In genomic region chr6:134220209-134220777, GRCm38 (mm10) we compare ENCODE assay signal across 9 mouse cellular contexts.
DNase-seq lines count a peak whose midpoint lies in the region; ATAC-seq and TF ChIP-seq lines count a peak whose summit lies in the region.
"Had no signal": no experiment of that assay in that cellular context is flagged by ENCODE, and none has a peak within 500 bp of the region (broad histone marks: within the 10 kb centered on the region; RNA-seq: fewer than 3 reads in every experiment).

No protein-coding gene starts in this region.

- H3K4me3 ChIP-seq in hindbrain, postnatal 0 days (ENCODE audit: low read length): no peak overlapping the region
- H3K4me3 ChIP-seq in hindbrain, embryonic 12.5 days: no peak overlapping the region
- H3K4me3 ChIP-seq in CH12.LX (replicated peaks in 1 of 3; ENCODE audit: low read depth in 2 of 3, low read length in 2 of 3, poor library complexity in 1 of 3): no peak overlapping the region
- H3K4me3 ChIP-seq: myocyte had no signal

- H3K27me3 ChIP-seq in hindbrain, postnatal 0 days (ENCODE audit: insufficient read depth, low read length): no peaks in the 10 kb centered on the region
- no peaks in the 10 kb centered on the region for H3K27me3 ChIP-seq in hindbrain, embryonic 12.5 days
- no peaks in the 10 kb centered on the region for H3K27me3 ChIP-seq in CH12.LX (replicated peaks)

- 0 out of 2 replicates have a peak overlapping the region, but pooled peaks have one; percentile 17 for H3K9ac ChIP-seq in hindbrain, postnatal 0 days (replicated peaks; ENCODE audit: low read length)
- no peak overlapping the region for H3K9ac ChIP-seq in hindbrain, embryonic 12.5 days
- H3K9ac ChIP-seq in CH12.LX (ENCODE audit: insufficient read depth, low read depth): no peak overlapping the region

- TF ChIP-seq POLR2A in CH12.LX (IDR thresholded peaks at IDR 0.05; ENCODE audit: low read depth, low read length): no peak

- no peaks in the 10 kb centered on the region for H3K9me3 ChIP-seq in hindbrain, postnatal 0 days (ENCODE audit: low read length)
- no peaks in the 10 kb centered on the region for H3K9me3 ChIP-seq in hindbrain, embryonic 12.5 days (replicated peaks)
- H3K9me3 ChIP-seq in CH12.LX (replicated peaks; ENCODE audit: low read length): no peaks in the 10 kb centered on the region

- H3K36me3 ChIP-seq in hindbrain, postnatal 0 days (ENCODE audit: insufficient read depth, low read length): no peaks in the 10 kb centered on the region
- peaks cover 7% of the 10 kb centered on the region; the same call in 1 of the 2 replicates for H3K36me3 ChIP-seq in hindbrain, embryonic 12.5 days
- peaks cover 4 to 46% of the 10 kb centered on the region in 2 experiments for H3K36me3 ChIP-seq in CH12.LX (replicated peaks in 1 of 2; ENCODE audit: control insufficient read depth in 1 of 2, insufficient read depth in 1 of 2, low read length in 1 of 2)

- peak; percentile 97 for TF ChIP-seq EP300 in CH12.LX (IDR thresholded peaks at IDR 0.05; ENCODE audit: low read length)

- no peak for TF ChIP-seq CTCF in hindbrain, postnatal 0 days (IDR thresholded peaks at IDR 0.05; ENCODE audit: low read depth)
- peak in 1 of 2 experiments; percentile 32; a peak in 2 of 4 replicates for TF ChIP-seq CTCF in CH12.LX (conservative IDR thresholded peaks at IDR 0.05 in 1 of 2, IDR thresholded peaks at IDR 0.05 in 1 of 2; ENCODE audit: low read depth in 2 of 2, low read length in 2 of 2)

- ATAC-seq in hindbrain, postnatal 0 days: peak; percentile 41; the same call in 1 of the 2 replicates
- ATAC-seq in hindbrain, embryonic 12.5 days (ENCODE audit: low FRiP score): no peak
- peak; percentile 64 for ATAC-seq in inflammation-experienced regulatory T-cells, adult 6 months
- peak; percentile 77 for ATAC-seq in megakaryocyte progenitor cell, adult 5-6 weeks (replicated peaks; ENCODE audit: poor library complexity)

- H3K4me1 ChIP-seq in hindbrain, postnatal 0 days (ENCODE audit: insufficient read depth, low read length): peaks cover 9% of the 10 kb centered on the region; the same call in 1 of the 2 replicates
- H3K4me1 ChIP-seq in hindbrain, embryonic 12.5 days: peaks cover 12% of the 10 kb centered on the region
- peaks cover 29 to 86% of the 10 kb centered on the region in 2 experiments for H3K4me1 ChIP-seq in CH12.LX (ENCODE audit: control insufficient read depth in 1 of 2, insufficient read depth in 2 of 2)

- DNase-seq in hindbrain, postnatal 0 days (ENCODE audit: low spot score): peak; percentile 10
- peak; percentile 94 for DNase-seq in CH12.LX (ENCODE audit: extremely low read depth)
- no peak for DNase-seq in cerebellum, postnatal 25 days
- DNase-seq in cerebellum, adult 9-11 months: no peak
- no peak for DNase-seq in right cerebral cortex, postnatal 36 days (ENCODE audit: low spot score in 2 of 2)

- TF ChIP-seq RAD21 in CH12.LX (IDR thresholded peaks at IDR 0.05; ENCODE audit: low read depth, low read length): peak; percentile 17

- WGBS in hindbrain, postnatal 0 days: 62% methylated on average over 13 of the region's 13 CpGs
- 76% methylated on average over 13 of the region's 13 CpGs for WGBS in hindbrain, embryonic 12.5 days

- no peaks in the 10 kb centered on the region for H3K79me2 ChIP-seq in CH12.LX (replicated peaks; ENCODE audit: control insufficient read depth, extremely low read depth, insufficient read depth, poor library complexity, severe bottlenecking)

- H3K4me2 ChIP-seq in hindbrain, postnatal 0 days (ENCODE audit: low read depth, low read length): peak overlapping the region; percentile 5; the same call in 1 of the 2 replicates
- no peak overlapping the region for H3K4me2 ChIP-seq in hindbrain, embryonic 12.5 days (replicated peaks)
- peak overlapping the region; percentile 64 for H3K4me2 ChIP-seq in CH12.LX (ENCODE audit: insufficient read depth, low read depth, poor library complexity, severe bottlenecking)

- dilution Hi-C loops in CH12.LX (cut with MboI; ENCODE audit: extremely low pct_ligation_motif_present, extremely low pct_unique_long_range_greater_than_20kb, low sequenced_read_pairs): no loop called here

- in situ Hi-C loops in CH12.LX (cut with MboI; ENCODE audit: low pct_ligation_motif_present, low pct_unique_long_range_greater_than_20kb, low sequenced_read_pairs): loop anchor here (25.0 kb wide), 1 partner anchor 183 kb away; the partner anchor contains the start of gene Etv6

- no peak overlapping the region for H3K27ac ChIP-seq in hindbrain, postnatal 0 days
- H3K27ac ChIP-seq in hindbrain, embryonic 12.5 days: no peak overlapping the region; the same call in 1 of the 2 replicates
- H3K27ac ChIP-seq in CH12.LX (ENCODE audit: insufficient read depth, low read depth): peak overlapping the region; percentile 72

TF ChIP-seq in CH12.LX, 34 proteins besides CTCF, POLR2A, EP300 and RAD21:
- TF ChIP-seq NELFE (IDR thresholded peaks at IDR 0.05; ENCODE audit: low read depth, low read length): 0 out of 2 replicates have a peak, but pooled peaks have one; percentile 9
- TF ChIP-seq ZC3H11A (IDR thresholded peaks at IDR 0.05; ENCODE audit: low read depth, low read length): no peak
- 0 out of 2 replicates have a peak, but pooled peaks have one; percentile 18 for TF ChIP-seq NRF1 (IDR thresholded peaks at IDR 0.05; ENCODE audit: low read depth, low read length)
- no peak for TF ChIP-seq GABPA (IDR thresholded peaks at IDR 0.05; ENCODE audit: insufficient replicate concordance, low read depth, low read length)
- no peak for TF ChIP-seq UBTF (IDR thresholded peaks at IDR 0.05; ENCODE audit: low read depth, low read length)
- TF ChIP-seq CHD1 (IDR thresholded peaks at IDR 0.05; ENCODE audit: low read depth, low read length): no peak
- TF ChIP-seq MXI1 (IDR thresholded peaks at IDR 0.05; ENCODE audit: low read depth, low read length): peak; percentile 56; the same call in 1 of the 2 replicates
- no peak for TF ChIP-seq E2F4 (IDR thresholded peaks at IDR 0.05; ENCODE audit: insufficient replicate concordance, low read depth, low read length)
- no peak for TF ChIP-seq ZKSCAN1 (IDR thresholded peaks at IDR 0.05; ENCODE audit: borderline replicate concordance, low read depth, low read length)
- no peak for TF ChIP-seq USF1 (IDR thresholded peaks at IDR 0.05; ENCODE audit: low read depth, low read length)
- no peak for TF ChIP-seq USF2 (conservative IDR thresholded peaks at IDR 0.05; ENCODE audit: low read depth, low read length)
- peak; percentile 96 for TF ChIP-seq JUN (IDR thresholded peaks at IDR 0.05; ENCODE audit: insufficient read depth, low read depth, low read length)
- peak; percentile 95 for TF ChIP-seq JUND (conservative IDR thresholded peaks at IDR 0.05; ENCODE audit: low read depth, low read length)
- TF ChIP-seq IRF4 (IDR thresholded peaks at IDR 0.05; ENCODE audit: low read depth, low read length): peak; percentile 97
- 0 out of 2 replicates have a peak, but pooled peaks have one; percentile 78 for TF ChIP-seq MAFK (IDR thresholded peaks at IDR 0.05; ENCODE audit: insufficient replicate concordance, low read length)
- TF ChIP-seq ZMIZ1 (IDR thresholded peaks at IDR 0.05; ENCODE audit: low read depth, low read length): no peak
- no peak for TF ChIP-seq KAT2A (IDR thresholded peaks at IDR 0.05; ENCODE audit: insufficient replicate concordance, low read length)
- TF ChIP-seq TBP (conservative IDR thresholded peaks at IDR 0.05; ENCODE audit: low read depth, low read length): 0 out of 2 replicates have a peak, but pooled peaks have one; percentile 46
- TF ChIP-seq POLR2AphosphoS2 (IDR thresholded peaks at IDR 0.05; ENCODE audit: low read depth, low read length): no peak
- TF ChIP-seq PAX5 (IDR thresholded peaks at IDR 0.05; ENCODE audit: low read length): no peak
- peak; percentile 86 for TF ChIP-seq MAX (IDR thresholded peaks at IDR 0.05; ENCODE audit: low read length)
- no peak; the same call in 1 of the 2 replicates for TF ChIP-seq ZNF384 (IDR thresholded peaks at IDR 0.05; ENCODE audit: low read depth, low read length)
- TF ChIP-seq ETS1 (conservative IDR thresholded peaks at IDR 0.05; ENCODE audit: low read depth, low read length): peak; percentile 99
- no peak for TF ChIP-seq HCFC1 (IDR thresholded peaks at IDR 0.05; ENCODE audit: low read depth, low read length)
- TF ChIP-seq TCF12 (IDR thresholded peaks at IDR 0.05; ENCODE audit: low read depth, low read length): peak; percentile 97
- peak; percentile 87 for TF ChIP-seq MAZ (IDR thresholded peaks at IDR 0.05; ENCODE audit: low read depth, low read length)
- peak; percentile 86 for TF ChIP-seq CHD2 (IDR thresholded peaks at IDR 0.05; ENCODE audit: low read length)
- peak; percentile 96 for TF ChIP-seq MEF2A (IDR thresholded peaks at IDR 0.05; ENCODE audit: borderline replicate concordance, low read depth, low read length)
- TF ChIP-seq SMC3 (IDR thresholded peaks at IDR 0.05; ENCODE audit: low read depth, low read length): peak; percentile 26
- peak; percentile 33; the same call in 1 of the 2 replicates for TF ChIP-seq MYC (IDR thresholded peaks at IDR 0.05; ENCODE audit: low read depth, low read length)
- peak; percentile 49 for TF ChIP-seq SIN3A (IDR thresholded peaks at IDR 0.05; ENCODE audit: low read length)
- TF ChIP-seq RCOR1 (conservative IDR thresholded peaks at IDR 0.05; ENCODE audit: low read depth, low read length): peak; percentile 96
- 0 out of 2 replicates have a peak, but pooled peaks have one; percentile 8 for TF ChIP-seq ELF1 (IDR thresholded peaks at IDR 0.05; ENCODE audit: low read depth, low read length)
- TF ChIP-seq BHLHE40 (IDR thresholded peaks at IDR 0.05; ENCODE audit: low read depth, low read length): peak; percentile 99

Comparison
In these comparisons a context has a peak if more than half of its experiments do, and no peak if none do; other contexts are left out.
1. DNase-seq: peak in hindbrain, postnatal 0 days (single experiment) and CH12.LX (single experiment); none in cerebellum, postnatal 25 days (0 of 2), cerebellum, adult 9-11 months (single experiment) and right cerebral cortex, postnatal 36 days (0 of 2).